Mouse (Mus musculus) neural tube, embryonic 12.5 days (tissue): Measurements from ENCODE around the gene Hist1h3d. TPM values are rescaled to one million over a fixed set of nuclear protein-coding genes. Genes with fewer than 3 reads are reported as not detected.
A peak's percentile ranks its signal among the peaks of the same experiment; 100 is the strongest.
"Not testable (repeated sequence)": the region's sequence is repeated elsewhere in the genome, so short reads cannot be mapped to it uniquely, and the experiment has no call there.

Source experiments
- ATAC-seq: fragments of 200-750 bp; cut with Nextera tagmentation; 2 replicates; pipeline ENCODE4 v1.8.0; 2017; ENCODE audit warnings: low read depth, mild to moderate bottlenecking, moderate TSS enrichment, moderate library complexity; ENCODE audit not compliant: low FRiP score
- H3K27ac ChIP-seq: fragments of 300-500 bp; sonication (generic); 2 replicates; pipeline ENCODE4 v1.5.1; 2016
- H3K27me3 ChIP-seq: fragments of 300-500 bp; sonication (generic); replicated peaks from 2 replicates; pipeline ENCODE4 v1.6.1; 2016; ENCODE audit warnings: mild to moderate bottlenecking
- H3K36me3 ChIP-seq: fragments of 300-500 bp; sonication (generic); 2 replicates; pipeline ENCODE4 v1.6.1; 2016; ENCODE audit warnings: mild to moderate bottlenecking
- H3K4me1 ChIP-seq: fragments of 300-500 bp; sonication (generic); 2 replicates; pipeline ENCODE4 v1.6.1; 2016
- H3K4me2 ChIP-seq: fragments of 300-500 bp; sonication (generic); replicated peaks from 2 replicates; pipeline ENCODE4 v1.6.1; 2016; ENCODE audit warnings: mild to moderate bottlenecking
- H3K4me3 ChIP-seq: fragments of 300-500 bp; sonication (generic); 2 replicates; pipeline ENCODE4 v1.5.1; 2016
- H3K9ac ChIP-seq: fragments of 300-500 bp; sonication (generic); 2 replicates; pipeline ENCODE4 v1.6.1; 2016; ENCODE audit warnings: mild to moderate bottlenecking
- H3K9me3 ChIP-seq: fragments of 300-500 bp; sonication (generic); 2 replicates; pipeline ENCODE4 v1.6.1; 2016; ENCODE audit warnings: mild to moderate bottlenecking
- WGBS: fragments of 180-500 bp; shearing (Covaris S2); methylation state at CpG from one replicate; pipeline ENCODE4 v1.1.7; 2016; 5-methylcytosine and 5-hydroxymethylcytosine counted together
- polyA plus RNA-seq: library from polyadenylated mRNA; unstranded; fragments of >200 nt; fragmentation: Nextera tagmentation; extraction: Ambion mirVana; gene quantifications from 2 replicates; pipeline ENCODE4 v1.2.1, GENCODE M21; 2016

Gene Hist1h3d
- polyA plus RNA-seq, 1 experiment from 2014 or later = 3.8 TPM

DNA sequence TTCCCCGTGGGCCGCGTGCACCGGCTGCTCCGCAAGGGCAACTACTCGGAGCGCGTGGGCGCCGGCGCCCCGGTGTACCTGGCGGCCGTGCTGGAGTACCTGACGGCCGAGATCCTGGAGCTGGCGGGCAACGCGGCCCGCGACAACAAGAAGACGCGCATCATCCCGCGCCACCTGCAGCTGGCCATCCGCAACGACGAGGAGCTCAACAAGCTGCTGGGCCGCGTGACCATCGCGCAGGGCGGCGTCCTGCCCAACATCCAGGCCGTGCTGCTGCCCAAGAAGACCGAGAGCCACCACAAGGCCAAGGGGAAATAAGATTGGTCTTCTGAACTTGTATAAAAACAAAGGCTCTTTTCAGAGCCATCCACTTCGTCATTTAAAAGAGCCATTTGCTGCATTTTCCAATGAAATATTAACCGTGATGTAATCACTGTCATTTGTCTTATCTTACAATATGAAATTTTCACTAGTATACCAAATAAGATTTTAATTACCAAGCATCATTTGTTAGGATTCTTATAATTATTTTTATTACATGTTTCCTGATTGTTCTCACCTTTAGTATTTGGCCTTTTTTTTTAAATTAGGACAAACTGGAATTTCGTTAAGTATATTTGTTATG, 905 bp upstream of the Hist1h3d start:
- 1% methylated on average over 11 of the region's 39 CpGs for WGBS
- H3K27me3 ChIP-seq, H3K27ac ChIP-seq, H3K36me3 ChIP-seq, H3K9me3 ChIP-seq: not testable (repeated sequence)
- H3K4me1 ChIP-seq = peaks cover 28% of the 10 kb centered on the region
- H3K4me3 ChIP-seq = peak overlapping the region; percentile 25; the same call in 1 of the 2 replicates
- peak; percentile 5 for ATAC-seq
- H3K9ac ChIP-seq = peak overlapping the region; percentile 45; the same call in 1 of the 2 replicates
- peak overlapping the region; percentile 72 for H3K4me2 ChIP-seq

DNA sequence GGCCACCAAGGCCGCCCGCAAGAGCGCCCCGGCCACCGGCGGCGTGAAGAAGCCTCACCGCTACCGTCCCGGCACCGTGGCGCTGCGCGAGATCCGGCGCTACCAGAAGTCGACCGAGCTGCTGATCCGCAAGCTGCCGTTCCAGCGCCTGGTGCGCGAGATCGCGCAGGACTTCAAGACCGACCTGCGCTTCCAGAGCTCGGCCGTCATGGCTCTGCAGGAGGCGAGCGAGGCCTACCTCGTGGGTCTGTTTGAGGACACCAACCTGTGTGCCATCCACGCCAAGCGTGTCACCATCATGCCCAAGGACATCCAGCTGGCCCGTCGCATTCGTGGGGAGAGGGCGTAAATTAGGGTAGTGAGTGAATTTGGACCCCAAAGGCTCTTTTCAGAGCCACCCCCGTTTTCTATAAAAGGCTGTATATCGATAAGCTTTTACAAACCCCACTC, 326 bp downstream of the Hist1h3d start:
- H3K4me2 ChIP-seq = peak overlapping the region; percentile 62

DNA sequence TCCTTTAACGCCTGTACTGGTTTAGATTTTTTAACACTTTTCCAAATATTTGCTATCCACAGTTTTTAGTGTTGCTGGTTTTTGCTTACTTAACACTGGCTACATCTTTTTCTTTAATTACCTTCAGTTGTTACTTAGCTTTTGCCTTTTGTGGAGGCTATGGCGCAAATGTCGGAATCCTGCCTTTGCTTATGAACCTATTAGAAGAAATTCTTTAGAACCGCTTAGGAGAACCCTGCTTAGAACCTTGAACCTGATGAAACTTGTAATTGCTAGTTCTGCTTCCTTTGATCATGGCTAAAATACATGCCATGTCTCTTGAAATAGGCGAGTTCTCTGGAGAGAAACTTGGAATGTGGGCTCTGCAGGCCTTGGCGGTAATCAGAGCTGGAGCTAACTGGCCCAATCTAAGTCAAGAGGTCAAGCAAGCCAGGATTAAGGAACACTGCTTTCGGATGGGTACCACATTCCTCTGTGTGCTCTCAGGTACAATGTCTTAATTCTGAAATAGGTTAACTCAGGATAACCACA, 853 bp downstream of the Hist1h3d start:
- 7% methylated on average over 7 of the region's 7 CpGs for WGBS
- Histone ChIP-seq H3K4me2 (peak overlapping the region; percentile 62), H3K9me3 (no peaks in the 10 kb centered on the region), H3K4me1 (peaks cover 24% of the 10 kb centered on the region), H3K36me3 (no peaks in the 10 kb centered on the region), H3K4me3 (peak overlapping the region; percentile 41), H3K27ac (peak overlapping the region; percentile 51; the same call in 1 of the 2 replicates), H3K27me3 (no peaks in the 10 kb centered on the region), H3K9ac (peak overlapping the region; percentile 65)
- no peak for ATAC-seq

More for the DNA sequence above, 326 bp downstream of the Hist1h3d start:
- not testable (repeated sequence) for H3K27me3 ChIP-seq, H3K36me3 ChIP-seq, ATAC-seq, H3K9me3 ChIP-seq
- peak overlapping the region; percentile 41 for H3K4me3 ChIP-seq
- 2% methylated on average over 19 of the region's 40 CpGs for WGBS
- peak overlapping the region; percentile 65 for H3K9ac ChIP-seq
- H3K4me1 ChIP-seq = peaks cover 24% of the 10 kb centered on the region
- H3K27ac ChIP-seq = peak overlapping the region; percentile 51; the same call in 1 of the 2 replicates

DNA sequence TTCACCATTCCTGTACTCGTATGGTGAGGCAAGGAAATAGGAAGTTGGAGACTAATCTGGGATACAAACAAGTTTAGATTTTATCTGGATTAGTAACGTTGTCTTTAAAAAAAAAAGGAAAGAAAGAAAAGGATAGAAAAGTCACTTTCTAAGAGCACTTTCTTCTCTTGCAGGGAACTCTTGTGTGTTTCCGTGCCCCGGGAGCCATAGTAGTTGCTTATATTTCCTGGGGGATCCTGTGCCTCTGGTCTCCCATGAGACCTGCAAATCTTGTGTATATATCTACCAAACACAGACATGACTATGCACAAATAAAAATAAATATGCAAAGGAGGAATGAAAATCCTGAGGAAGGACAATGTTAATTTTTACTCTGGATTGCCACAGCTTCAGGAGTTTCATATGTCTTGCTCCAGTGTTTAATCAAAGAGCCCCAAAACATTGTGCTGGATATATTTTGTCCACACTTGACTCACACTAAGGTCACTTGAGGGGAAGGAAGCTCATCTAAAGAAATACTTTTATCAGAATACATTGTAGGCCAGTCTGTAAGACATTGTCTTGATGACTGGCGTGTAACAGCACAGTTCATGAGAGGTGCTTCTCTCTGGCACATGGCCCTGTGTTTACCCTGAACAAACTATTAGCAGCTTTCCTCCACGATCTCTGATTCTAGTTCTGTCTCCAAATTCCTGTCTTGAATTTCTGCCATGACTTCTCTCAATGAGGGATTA, 1.5 kb downstream of the Hist1h3d start:
- Histone ChIP-seq H3K4me1 (peaks cover 27% of the 10 kb centered on the region), H3K9ac (no peak overlapping the region), H3K27ac (no peak overlapping the region), H3K27me3 (no peaks in the 10 kb centered on the region), H3K4me2 (peak overlapping the region; percentile 62), H3K9me3 (no peaks in the 10 kb centered on the region), H3K36me3 (no peaks in the 10 kb centered on the region), H3K4me3 (0 out of 2 replicates have a peak overlapping the region, but pooled peaks have one; percentile 41)
- no peak for ATAC-seq
- WGBS = 57% methylated on average over 6 of the region's 6 CpGs

DNA sequence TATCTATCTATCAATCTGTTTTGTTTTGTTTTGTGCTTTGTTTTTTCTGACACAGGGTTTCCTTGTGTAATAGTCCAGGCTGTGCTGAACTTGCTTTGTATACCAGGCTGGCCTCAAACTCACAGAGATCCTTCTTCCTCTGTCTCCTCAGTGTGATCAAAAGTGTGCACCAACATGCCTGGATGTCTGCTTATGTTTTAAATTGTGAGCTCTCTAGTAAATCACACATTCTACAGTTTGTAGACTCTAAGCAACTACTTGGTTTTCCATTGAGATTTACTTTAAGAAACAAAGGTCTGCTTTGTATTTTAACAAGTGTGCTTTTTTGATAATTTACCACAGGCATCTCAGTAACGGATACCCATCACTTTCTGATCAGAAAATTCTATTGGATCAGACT, 2.3 kb downstream of the Hist1h3d start:
- 88% methylated on average over 1 of the region's 1 CpGs for WGBS
- no peaks in the 10 kb centered on the region for H3K36me3 ChIP-seq
- H3K9me3 ChIP-seq = no peaks in the 10 kb centered on the region
- H3K4me2 ChIP-seq = no peak overlapping the region; the same call in 1 of the 2 replicates
- H3K4me1 ChIP-seq = peaks cover 26% of the 10 kb centered on the region
- H3K4me3 ChIP-seq = no peak overlapping the region
- H3K27me3 ChIP-seq = no peaks in the 10 kb centered on the region
- ATAC-seq = no peak
- no peak overlapping the region for H3K9ac ChIP-seq
- H3K27ac ChIP-seq = no peak overlapping the region

DNA sequence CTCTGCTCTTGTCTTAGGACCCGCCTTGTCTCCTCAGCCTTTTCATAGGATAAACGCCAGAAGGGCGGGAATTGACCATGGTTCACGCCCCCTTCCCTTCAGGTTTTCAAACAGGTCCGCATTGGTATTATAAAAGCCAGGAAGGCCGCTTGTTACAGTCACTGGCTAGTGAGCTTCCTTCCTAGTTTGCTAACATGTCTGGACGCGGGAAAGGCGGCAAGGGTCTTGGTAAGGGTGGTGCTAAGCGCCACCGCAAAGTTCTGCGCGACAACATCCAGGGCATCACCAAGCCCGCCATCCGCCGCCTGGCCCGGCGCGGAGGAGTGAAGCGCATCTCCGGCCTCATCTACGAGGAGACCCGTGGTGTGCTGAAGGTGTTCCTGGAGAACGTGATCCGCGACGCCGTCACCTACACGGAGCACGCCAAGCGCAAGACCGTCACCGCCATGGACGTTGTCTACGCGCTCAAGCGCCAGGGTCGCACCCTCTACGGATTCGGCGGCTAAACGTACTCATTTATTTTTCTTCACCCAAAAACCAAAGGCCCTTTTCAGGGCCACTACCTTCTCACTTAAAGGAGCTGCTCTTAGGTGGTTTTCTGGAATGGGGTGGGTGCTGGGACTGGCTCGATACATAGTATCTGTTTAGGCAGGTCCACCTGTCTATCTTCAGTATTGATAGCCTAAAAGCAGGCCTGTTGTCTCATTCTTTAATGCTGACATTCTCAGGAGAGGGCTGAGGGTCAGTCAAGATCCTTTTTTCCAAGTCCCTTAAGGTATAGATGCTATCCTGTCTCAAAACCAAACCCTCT, 6.0 kb downstream of the Hist1h3d start, which contains the start of gene Hist1h4d:
Hist1h4d (plus strand) TSS at position 191 of the 811 bp plus-strand sequence.
- peak within 1 kb of the TSS; percentile 56 for H3K9ac ChIP-seq
- H3K9me3 ChIP-seq = no peaks in the 10 kb centered on the region
- no peaks in the 10 kb centered on the region for H3K27me3 ChIP-seq
- H3K4me1 ChIP-seq = peaks cover 30% of the 10 kb centered on the region
- under 1% methylated on average over 43 of the region's 43 CpGs for WGBS
- no peaks in the 10 kb centered on the region for H3K36me3 ChIP-seq
- H3K27ac ChIP-seq = peak within 1 kb of the TSS; percentile 27
- ATAC-seq = peak; percentile 86
- peak within 1 kb of the TSS; percentile 65 for H3K4me2 ChIP-seq
- H3K4me3 ChIP-seq = peak within 1 kb of the TSS; percentile 34

DNA sequence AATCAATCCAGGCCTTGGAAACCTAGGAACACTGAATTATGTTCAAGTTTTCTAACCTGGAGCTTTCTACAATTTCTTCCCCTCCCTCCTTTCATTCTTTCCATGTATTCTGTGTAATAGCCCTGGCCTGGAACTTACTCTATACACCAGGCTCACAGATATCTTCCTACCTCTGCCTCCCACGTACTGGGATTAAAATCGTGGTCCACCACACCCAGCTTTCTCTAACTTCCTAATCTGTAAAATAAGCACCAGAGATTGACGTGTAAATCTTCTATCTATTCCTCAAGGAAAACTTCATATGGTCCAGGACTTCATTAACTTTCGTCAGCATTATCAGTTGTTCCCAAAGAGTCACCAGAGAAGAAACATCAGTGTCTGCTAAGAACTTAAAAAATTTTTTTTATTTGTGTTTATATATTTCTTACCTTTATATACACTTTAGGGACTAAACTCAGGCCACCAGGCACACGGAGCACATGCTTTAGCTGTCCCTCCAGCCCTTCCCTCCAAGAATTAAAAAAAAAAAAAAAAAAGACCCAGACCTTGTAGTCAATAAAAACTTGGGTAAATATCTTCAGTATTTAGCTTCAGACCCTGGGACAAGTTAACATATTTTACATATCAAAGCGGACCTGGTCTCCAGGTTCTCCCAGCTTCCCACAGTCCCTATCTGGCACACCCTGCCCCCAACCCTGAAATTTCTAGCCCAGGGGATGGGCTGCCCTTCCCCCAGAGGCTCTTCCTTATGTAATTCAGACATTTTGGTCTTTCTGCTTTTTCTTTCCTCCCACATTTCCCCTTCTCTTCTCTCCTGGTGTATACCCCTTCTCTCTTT, 6.9 kb downstream of the Hist1h3d start:
- Histone ChIP-seq H3K27ac (peak overlapping the region; percentile 27), H3K36me3 (no peaks in the 10 kb centered on the region), H3K4me2 (peak overlapping the region; percentile 65), H3K9ac (peak overlapping the region; percentile 56), H3K9me3 (no peaks in the 10 kb centered on the region), H3K4me1 (peaks cover 27% of the 10 kb centered on the region), H3K27me3 (no peaks in the 10 kb centered on the region), H3K4me3 (peak overlapping the region; percentile 34)
- ATAC-seq = no peak
- WGBS = 5% methylated on average over 6 of the region's 6 CpGs

DNA sequence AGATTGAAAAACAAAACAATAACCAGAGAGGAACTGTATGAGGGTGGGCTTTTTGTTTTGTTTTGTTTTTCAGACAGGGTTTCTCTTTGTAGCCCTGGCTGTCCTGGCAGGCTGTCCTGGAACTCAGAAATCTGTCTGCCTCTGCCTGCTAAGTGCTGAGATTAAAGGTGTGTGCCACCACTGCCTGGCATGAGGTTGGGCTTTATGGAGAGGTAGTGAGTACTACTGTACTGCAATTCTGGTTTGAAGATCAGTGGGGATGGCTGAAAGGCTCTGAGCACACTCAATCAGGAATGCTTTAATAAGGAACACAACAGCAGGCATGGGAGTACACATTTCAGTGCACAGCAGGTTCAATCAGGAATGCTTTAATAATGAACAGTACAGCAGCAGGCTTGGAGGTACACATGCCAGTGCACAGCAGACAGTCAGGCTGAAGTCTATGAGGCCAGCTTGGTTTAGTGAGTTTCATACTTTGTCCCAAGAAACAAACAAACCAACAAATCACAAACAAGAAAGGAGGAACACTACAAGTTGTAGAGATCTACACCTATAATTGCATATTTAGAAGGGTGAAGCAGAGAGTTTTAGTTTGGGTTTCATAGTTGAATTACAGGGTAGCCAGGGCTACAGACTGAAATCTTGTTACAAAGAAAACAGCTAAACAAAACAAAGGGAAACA, 8.0 kb downstream of the Hist1h3d start:
- peak overlapping the region; percentile 65; the same call in 1 of the 2 replicates for H3K4me2 ChIP-seq
- H3K4me1 ChIP-seq = peaks cover 27% of the 10 kb centered on the region
- H3K27ac ChIP-seq = no peak overlapping the region
- H3K27me3 ChIP-seq = no peaks in the 10 kb centered on the region
- no peak overlapping the region for H3K9ac ChIP-seq
- no peaks in the 10 kb centered on the region for H3K9me3 ChIP-seq
- no peak overlapping the region for H3K4me3 ChIP-seq
- H3K36me3 ChIP-seq = no peaks in the 10 kb centered on the region
- no peak for ATAC-seq

DNA sequence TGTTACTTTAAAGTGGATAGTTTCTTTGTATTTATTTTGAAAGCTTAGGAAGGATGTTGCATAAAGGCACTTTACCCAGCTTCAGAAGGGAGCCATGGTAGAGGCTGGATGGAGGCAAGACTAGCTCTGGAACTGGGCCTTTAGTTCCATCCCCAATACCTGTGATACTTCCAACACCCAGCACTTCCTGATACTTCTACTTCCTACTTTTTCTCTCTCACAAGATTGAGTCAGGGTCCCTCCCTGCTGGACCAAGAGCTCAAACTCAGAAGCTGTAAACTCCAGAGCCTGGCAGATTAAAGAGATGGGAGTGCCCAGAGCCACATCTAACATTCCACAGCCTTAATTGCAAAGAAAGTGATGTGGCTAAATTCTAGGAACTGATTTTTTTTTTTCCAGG, 8.8 kb downstream of the Hist1h3d start:
- peaks cover 27% of the 10 kb centered on the region for H3K4me1 ChIP-seq
- H3K4me2 ChIP-seq = peak overlapping the region; percentile 71
- peak overlapping the region; percentile 27 for H3K9ac ChIP-seq
- H3K4me3 ChIP-seq = no peak overlapping the region
- H3K36me3 ChIP-seq = no peaks in the 10 kb centered on the region
- no peaks in the 10 kb centered on the region for H3K27me3 ChIP-seq
- H3K27ac ChIP-seq = peak overlapping the region; percentile 86; the same call in 1 of the 2 replicates
- no peak for ATAC-seq
- no peaks in the 10 kb centered on the region for H3K9me3 ChIP-seq

DNA sequence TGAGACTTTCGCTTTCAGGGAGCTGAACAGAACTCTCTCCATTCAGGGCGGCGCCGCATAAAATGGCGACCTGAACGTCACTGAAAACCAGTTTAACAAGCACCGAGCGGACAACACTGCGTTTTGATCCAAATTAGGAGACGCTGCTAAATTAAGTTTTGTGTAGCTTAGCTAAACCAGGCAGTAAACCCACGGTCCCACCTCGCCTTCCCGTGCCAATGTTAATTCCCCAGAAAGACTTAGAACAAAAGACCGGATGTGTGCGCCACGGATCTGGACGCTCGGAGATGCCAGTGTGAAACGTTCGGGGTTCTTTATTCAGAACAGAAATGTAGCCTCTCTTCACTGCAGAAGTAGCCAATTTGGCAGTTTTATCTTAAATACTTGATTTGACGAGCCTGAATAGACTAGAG, 9.5 kb downstream of the Hist1h3d start:
- H3K9ac ChIP-seq = peak overlapping the region; percentile 72
- H3K4me3 ChIP-seq = peak overlapping the region; percentile 42
- under 1% methylated on average over 21 of the region's 21 CpGs for WGBS
- no peaks in the 10 kb centered on the region for H3K9me3 ChIP-seq
- peak overlapping the region; percentile 71 for H3K4me2 ChIP-seq
- H3K36me3 ChIP-seq = no peaks in the 10 kb centered on the region
- peak overlapping the region; percentile 86 for H3K27ac ChIP-seq
- ATAC-seq = peak; percentile 15; the same call in 1 of the 2 replicates
- H3K27me3 ChIP-seq = no peaks in the 10 kb centered on the region
- H3K4me1 ChIP-seq = peaks cover 27% of the 10 kb centered on the region
